Mouse (Mus musculus) ES-Bruce4 (cell line): ENCODE results near the gene Col11a2. TPM values are rescaled to one million over a fixed set of nuclear protein-coding genes. Genes with fewer than 3 reads are reported as not detected.

Experiments used
- H3K27ac ChIP-seq: 2 replicates; pipeline ENCODE4 v1.5.1; 2012; ENCODE audit warnings: low read length, inconsistent platforms; ENCODE audit not compliant: insufficient read depth
- H3K27me3 ChIP-seq: 2 replicates; pipeline ENCODE4 v1.6.1; 2012; ENCODE audit warnings: mild to moderate bottlenecking, low read length, inconsistent platforms; ENCODE audit not compliant: control insufficient read depth, poor library complexity, insufficient read depth, severe bottlenecking
- H3K36me3 ChIP-seq: 2 replicates; pipeline ENCODE4 v1.6.1; 2012; ENCODE audit warnings: inconsistent platforms, mild to moderate bottlenecking, low read length, moderate library complexity; ENCODE audit not compliant: control insufficient read depth, poor library complexity, insufficient read depth, severe bottlenecking
- H3K4me1 ChIP-seq: one replicate; pipeline ENCODE4 v1.8.1; 2011; ENCODE audit warnings: low read length; ENCODE audit not compliant: control insufficient read depth, insufficient read depth
- H3K4me3 ChIP-seq: 2 replicates; pipeline ENCODE4 v1.5.1; 2011; ENCODE audit warnings: low read depth, mild to moderate bottlenecking, low read length
- H3K9ac ChIP-seq: 2 replicates; pipeline ENCODE4 v1.6.1; 2012; ENCODE audit warnings: low read depth, mild to moderate bottlenecking, inconsistent platforms; ENCODE audit not compliant: poor library complexity, severe bottlenecking
- H3K9me3 ChIP-seq: replicated peaks from 2 replicates; pipeline ENCODE4 v1.6.1; 2012; ENCODE audit warnings: mild to moderate bottlenecking, low read length, inconsistent platforms; ENCODE audit not compliant: control insufficient read depth, poor library complexity, insufficient read depth, severe bottlenecking
- CTCF ChIP-seq: IDR thresholded peaks from one replicate; pipeline ENCODE4 v1.8.1; 2011; ENCODE audit warnings: low read depth, low read length
- EP300 ChIP-seq: IDR thresholded peaks from 2 replicates; pipeline ENCODE4 v1.6.1; 2011; ENCODE audit warnings: low read depth, low read length; ENCODE audit not compliant: insufficient read depth
- POLR2A ChIP-seq: IDR thresholded peaks from one replicate; pipeline ENCODE4 v1.8.1; 2011; ENCODE audit warnings: low read length; ENCODE audit not compliant: insufficient read depth
- polyA plus RNA-seq: library from polyadenylated mRNA; stranded (reverse); fragments of >200 nt; gene quantifications from 2 replicates; pipeline ENCODE4 v1.2.4, GENCODE M21; 2011; ENCODE audit warnings: low read depth; ENCODE audit not compliant: missing spikeins, insufficient read depth, insufficient read length

Gene Col11a2
- polyA plus RNA-seq, 1 experiment: 0.82 TPM

DNA sequence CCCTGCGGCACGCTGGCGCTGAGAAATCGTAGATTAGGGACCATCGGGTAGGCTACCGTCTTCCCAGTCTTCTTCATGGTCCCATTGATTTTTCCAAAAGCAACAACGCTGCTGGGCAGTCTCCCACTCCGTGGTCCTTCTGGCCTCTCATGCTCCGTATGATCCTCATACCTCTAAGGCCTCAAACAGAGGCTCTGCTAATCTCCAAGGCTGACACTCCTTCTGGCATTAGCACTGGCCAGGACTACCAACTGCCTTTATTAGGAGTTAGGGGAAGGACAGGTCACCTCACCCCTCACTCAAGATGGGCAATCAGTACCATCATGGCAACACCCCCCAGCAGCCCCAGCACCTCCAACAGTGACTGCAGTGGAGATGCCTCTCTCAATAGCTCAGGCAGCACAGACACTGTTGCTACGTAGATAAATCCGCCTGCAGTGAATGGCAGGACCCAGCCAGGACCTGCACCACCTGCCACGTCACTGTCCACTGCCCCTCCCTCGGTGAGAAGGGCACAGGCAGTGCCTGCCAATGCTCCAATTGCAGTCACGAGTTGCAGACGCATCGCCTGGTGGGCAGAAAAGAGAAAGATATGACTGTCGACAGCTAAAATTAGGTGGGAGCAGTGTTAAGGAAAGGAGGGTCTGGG, 10.6 kb upstream of the Col11a2 start:
- Histone ChIP-seq H3K27me3 (no peaks in the 10 kb centered on the region), H3K9me3 (no peaks in the 10 kb centered on the region), H3K4me3 (no peak overlapping the region), H3K27ac (no peak overlapping the region), H3K9ac (no peak overlapping the region), H3K4me1 (peaks cover 8% of the 10 kb centered on the region), H3K36me3 (peaks cover 20% of the 10 kb centered on the region)
- TF ChIP-seq POLR2A (no peak), EP300 (no peak), CTCF (no peak)

DNA sequence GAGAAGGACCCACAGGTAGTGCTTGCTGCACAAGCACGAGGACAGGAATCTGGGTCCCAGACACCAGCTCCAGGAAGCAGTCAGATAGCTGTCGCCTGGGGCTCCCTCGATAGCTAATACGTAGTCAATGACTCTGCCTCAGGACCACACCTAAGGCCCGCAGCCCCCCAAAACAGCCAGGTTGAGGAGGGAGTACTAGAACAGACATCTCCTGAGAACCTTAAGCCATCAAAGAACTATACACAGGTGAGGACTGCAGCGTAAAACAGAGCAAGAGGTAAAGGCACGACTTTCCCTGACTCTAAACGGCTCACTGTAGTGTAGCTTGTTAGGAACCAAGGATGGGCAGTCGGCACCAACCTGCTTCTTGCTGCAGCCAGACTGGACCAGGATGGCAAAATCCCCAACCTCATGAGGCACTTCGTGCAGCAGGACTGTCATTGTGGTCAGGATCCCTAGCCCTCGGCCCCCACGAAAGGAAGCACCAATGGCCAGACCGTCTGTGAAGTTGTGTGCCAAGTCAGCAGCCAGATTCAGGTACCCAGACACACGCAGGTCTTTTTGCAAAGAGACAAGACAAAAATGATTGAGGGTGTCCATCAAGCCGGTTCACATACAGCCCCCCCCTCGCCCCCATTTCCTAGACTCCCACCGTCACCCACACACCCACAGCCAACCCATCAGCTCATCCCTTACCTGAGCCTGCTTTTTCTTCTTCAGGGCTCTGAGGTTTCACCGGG, 9.9 kb upstream of the Col11a2 start:
- Histone ChIP-seq H3K27me3 (no peaks in the 10 kb centered on the region), H3K9ac (no peak overlapping the region), H3K27ac (no peak overlapping the region), H3K9me3 (no peaks in the 10 kb centered on the region), H3K4me1 (peaks cover 8% of the 10 kb centered on the region), H3K36me3 (peaks cover 21% of the 10 kb centered on the region), H3K4me3 (no peak overlapping the region)
- no peak for TF ChIP-seq CTCF

DNA sequence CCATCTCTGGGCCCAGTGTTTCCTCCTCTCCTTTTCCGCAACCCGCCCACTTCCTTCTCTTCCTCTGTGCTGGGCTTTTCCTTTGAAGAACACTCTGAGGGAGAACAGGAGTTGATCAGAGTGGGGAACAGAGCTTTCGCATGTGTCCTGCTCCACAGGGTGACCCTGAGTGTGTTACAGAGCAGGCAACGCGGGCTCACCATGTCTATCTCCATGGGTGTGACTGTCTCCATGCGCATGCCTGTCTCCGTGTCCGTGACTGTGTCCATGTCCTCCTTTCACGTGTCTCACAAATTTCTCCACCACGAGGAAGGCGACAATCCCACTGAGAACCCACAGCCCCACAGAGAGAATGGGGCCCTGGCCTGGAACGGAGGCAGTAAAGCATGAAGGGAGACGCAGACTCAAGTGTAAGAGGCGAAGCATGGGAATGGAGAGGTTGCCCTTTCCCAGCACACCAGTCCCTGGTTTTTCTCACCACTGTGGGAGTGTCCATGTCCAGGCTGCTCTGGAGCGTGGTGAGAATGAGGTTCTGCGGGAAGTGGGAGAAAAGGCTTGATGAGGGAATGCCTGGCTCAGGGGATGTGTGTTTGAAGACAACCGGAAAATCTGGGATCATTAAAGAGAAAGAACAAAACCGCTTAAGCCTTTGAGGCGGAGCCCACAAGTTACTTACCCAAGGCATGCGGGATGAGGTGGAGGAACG, 9.2 kb upstream of the Col11a2 start:
- TF ChIP-seq EP300 (no peak), POLR2A (no peak), CTCF (no peak)
- H3K4me3 ChIP-seq: peak overlapping the region; percentile 93
- H3K27ac ChIP-seq: no peak overlapping the region
- no peaks in the 10 kb centered on the region for H3K27me3 ChIP-seq
- peaks cover 24% of the 10 kb centered on the region for H3K36me3 ChIP-seq
- peaks cover 8% of the 10 kb centered on the region for H3K4me1 ChIP-seq
- H3K9me3 ChIP-seq: no peaks in the 10 kb centered on the region
- peak overlapping the region; percentile 97 for H3K9ac ChIP-seq

DNA sequence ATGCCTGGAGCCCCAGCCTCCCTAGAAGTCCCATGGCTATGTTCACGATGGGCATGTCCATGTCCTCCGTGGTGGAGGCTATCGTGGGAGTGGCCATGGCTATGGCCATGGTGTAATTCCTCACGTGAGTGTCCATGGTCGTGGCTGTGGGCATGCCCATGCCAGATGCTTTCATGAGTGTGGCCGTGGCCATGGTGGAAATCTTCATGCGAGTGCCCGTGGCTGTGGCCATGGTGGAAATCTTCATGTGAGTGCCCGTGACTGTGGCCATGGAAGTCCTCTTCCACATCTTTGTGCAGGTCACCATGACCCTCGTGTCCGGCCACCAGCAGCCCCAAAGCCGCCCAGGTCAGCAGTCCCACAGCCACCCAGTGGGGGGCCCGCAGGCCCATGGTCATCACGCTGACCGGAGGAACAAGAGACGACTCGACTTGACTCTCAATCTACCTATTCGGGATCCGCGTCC, 8.3 kb upstream of the Col11a2 start:
- H3K4me1 ChIP-seq: peaks cover 5% of the 10 kb centered on the region
- no peaks in the 10 kb centered on the region for H3K9me3 ChIP-seq
- no peaks in the 10 kb centered on the region for H3K27me3 ChIP-seq
- peak overlapping the region; percentile 93 for H3K4me3 ChIP-seq
- no peak for TF ChIP-seq POLR2A
- TF ChIP-seq CTCF: no peak
- no peak for TF ChIP-seq EP300
- peak overlapping the region; percentile 97 for H3K9ac ChIP-seq
- H3K36me3 ChIP-seq: peaks cover 25% of the 10 kb centered on the region
- peak overlapping the region; percentile 37 for H3K27ac ChIP-seq

DNA sequence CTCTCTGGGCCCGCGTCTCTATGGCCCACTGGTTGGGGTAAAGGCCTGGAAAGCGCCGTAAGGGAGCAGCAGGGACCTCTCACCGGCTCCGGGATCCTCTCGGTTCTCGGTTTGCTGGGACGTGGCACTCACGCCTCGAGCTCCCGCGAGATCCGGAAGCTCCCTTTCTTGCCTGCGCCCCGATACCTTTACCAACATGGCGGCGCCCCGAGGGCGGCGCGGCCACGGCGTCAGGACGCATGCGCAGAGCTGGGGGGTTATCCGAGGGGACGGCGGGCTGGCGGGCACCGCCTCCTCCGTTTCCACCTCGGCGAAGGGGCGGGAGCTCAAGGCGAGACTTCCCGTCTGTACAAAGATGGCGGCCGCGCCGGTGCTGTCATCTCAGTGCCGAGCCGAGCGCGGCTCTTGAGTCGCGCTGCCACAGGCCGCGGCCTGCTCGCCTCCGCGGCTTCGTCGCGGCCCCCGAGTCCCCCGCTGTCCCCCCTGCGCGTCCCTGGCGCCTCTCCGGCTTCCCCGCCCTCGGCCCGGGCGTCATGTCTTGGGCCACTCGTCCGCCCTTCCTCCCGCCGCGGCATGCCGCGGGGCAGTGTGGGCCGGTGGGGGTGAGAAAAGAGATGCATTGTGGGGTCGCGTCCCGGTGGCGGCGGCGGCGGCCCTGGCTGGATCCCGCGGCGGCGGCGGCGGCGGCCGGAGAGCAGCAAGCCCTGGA, 7.6 kb upstream of the Col11a2 start, which contains the start of the genes Slc39a7 and Rxrb:
Gene Slc39a7 (minus strand): TSS at position 218 of the 709 bp plus-strand sequence.
Gene Rxrb (plus strand): TSS at position 348 of the 709 bp plus-strand sequence.
- Histone ChIP-seq H3K9ac (peak within 1 kb of the TSS; percentile 97), H3K27ac (peak within 1 kb of the TSS; percentile 37), H3K4me3 (peak within 1 kb of the TSS; percentile 93), H3K9me3 (no peaks in the 10 kb centered on the region), H3K36me3 (peaks cover 30% of the 10 kb centered on the region), H3K27me3 (no peaks in the 10 kb centered on the region), H3K4me1 (peaks cover 3% of the 10 kb centered on the region)
- no peak for TF ChIP-seq CTCF
- peak; percentile 40 for TF ChIP-seq POLR2A
- TF ChIP-seq EP300: peak; percentile 39; the same call in 1 of the 2 replicates
